ENCODE assay signal across 8 mouse cellular contexts in the genomic region with DNA sequence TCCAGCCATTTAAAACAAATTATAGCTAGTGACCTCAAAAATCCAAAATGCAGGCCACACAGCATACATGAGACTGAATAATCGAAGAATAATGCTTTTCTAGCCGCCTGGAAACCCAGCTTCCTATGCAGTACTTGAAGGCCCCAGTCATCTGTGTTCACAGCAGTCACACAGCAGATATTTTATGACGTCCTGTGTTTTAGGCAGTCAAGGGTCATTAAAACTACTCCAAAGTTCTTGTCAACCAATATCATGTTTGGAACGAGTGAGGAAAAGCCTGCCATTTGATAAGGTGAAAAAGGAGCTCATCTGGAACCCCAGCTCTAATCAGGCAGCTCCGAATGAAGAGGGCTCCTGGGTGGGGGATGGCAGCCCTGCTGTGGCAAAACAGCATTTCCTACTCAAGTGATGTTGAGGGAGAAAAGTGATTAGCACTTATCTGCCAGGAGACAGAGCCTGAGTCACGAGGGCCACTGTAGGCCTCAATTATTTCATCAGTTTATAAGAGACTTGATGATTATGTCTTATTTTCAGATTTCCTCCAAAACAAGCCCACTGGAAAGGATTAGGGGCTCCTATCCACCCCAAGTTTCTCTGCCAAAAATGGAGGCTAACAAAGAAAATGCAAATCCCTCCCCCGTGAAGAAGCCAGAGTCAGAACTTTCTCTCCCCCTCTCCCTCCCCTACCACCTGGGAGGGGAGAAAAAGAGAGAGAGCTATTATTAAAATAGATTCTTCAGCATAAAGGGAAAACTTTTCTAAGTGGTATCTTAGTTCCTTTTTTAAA. TPM values are rescaled to one million over a fixed set of nuclear protein-coding genes. Genes with fewer than 3 reads are reported as not detected.
A peak's percentile ranks its signal among the peaks of the same experiment; 100 is the strongest.
DNase-seq lines count a peak whose midpoint lies in the region; ATAC-seq lines count a peak whose summit lies in the region.

No protein-coding gene starts in this region.

- H3K27me3 ChIP-seq in heart, embryonic 10.5 days (ENCODE audit: insufficient read depth, poor library complexity, severe bottlenecking): no peaks in the 10 kb centered on the region
- 0 out of 2 replicates have a peak, but pooled peaks cover 4% of the 10 kb centered on the region for H3K27me3 ChIP-seq in forebrain, embryonic 12.5 days
- no peaks in the 10 kb centered on the region for H3K27me3 ChIP-seq in liver, embryonic 12.5 days (replicated peaks)

- H3K9ac ChIP-seq in forebrain, embryonic 12.5 days: peak overlapping the region; percentile 48
- peak overlapping the region; percentile 99 for H3K9ac ChIP-seq in liver, embryonic 12.5 days

- peak overlapping the region; percentile 94 for H3K4me3 ChIP-seq in heart, embryonic 10.5 days
- peak overlapping the region; percentile 92 for H3K4me3 ChIP-seq in forebrain, embryonic 12.5 days (replicated peaks)
- H3K4me3 ChIP-seq in liver, embryonic 12.5 days: peak overlapping the region; percentile 100

- H3K4me2 ChIP-seq in forebrain, embryonic 12.5 days: peak overlapping the region; percentile 68
- peak overlapping the region; percentile 98 for H3K4me2 ChIP-seq in liver, embryonic 12.5 days

- peak overlapping the region; percentile 100 for H3K27ac ChIP-seq in heart, embryonic 10.5 days
- H3K27ac ChIP-seq in forebrain, embryonic 12.5 days: peak overlapping the region; percentile 91
- H3K27ac ChIP-seq in liver, embryonic 12.5 days: peak overlapping the region; percentile 96

- no peak for ATAC-seq in forebrain, embryonic 12.5 days (ENCODE audit: low FRiP score)
- peak; percentile 79 for ATAC-seq in liver, embryonic 12.5 days

- peaks cover 50% of the 10 kb centered on the region for H3K4me1 ChIP-seq in heart, embryonic 10.5 days
- H3K4me1 ChIP-seq in forebrain, embryonic 12.5 days: peaks cover 71% of the 10 kb centered on the region
- peaks cover 78% of the 10 kb centered on the region for H3K4me1 ChIP-seq in liver, embryonic 12.5 days

- no peak for DNase-seq in heart, embryonic 10.5 days (ENCODE audit: low spot score)
- DNase-seq in heart, adult 9 months (ENCODE audit: low spot score in 2 of 2): no peak
- peak; percentile 78 for DNase-seq in A20 (ENCODE audit: low read depth, low spot score)
- no peak for DNase-seq in adrenal gland, postnatal 25 days
- DNase-seq in frontal cortex, adult 2 months (ENCODE audit: extremely low spot score in 1 of 2, low spot score in 1 of 2): no peak
- DNase-seq in left cerebral cortex, adult 9 months (ENCODE audit: low spot score in 2 of 2): no peak

- H3K9me3 ChIP-seq in heart, embryonic 10.5 days: no peaks in the 10 kb centered on the region
- no peaks in the 10 kb centered on the region for H3K9me3 ChIP-seq in forebrain, embryonic 12.5 days
- H3K9me3 ChIP-seq in liver, embryonic 12.5 days (replicated peaks): no peaks in the 10 kb centered on the region

- 12% methylated on average over 7 of the region's 7 CpGs for WGBS in heart, embryonic 10.5 days
- 17% methylated on average over 7 of the region's 7 CpGs for WGBS in forebrain, embryonic 12.5 days
- WGBS in liver, embryonic 12.5 days (ENCODE audit: insufficient replicate concordance): 8% methylated on average over 7 of the region's 7 CpGs

- peaks cover 5% of the 10 kb centered on the region for H3K36me3 ChIP-seq in heart, embryonic 10.5 days
- H3K36me3 ChIP-seq in forebrain, embryonic 12.5 days (replicated peaks): no peaks in the 10 kb centered on the region
- H3K36me3 ChIP-seq in liver, embryonic 12.5 days: peaks cover 11% of the 10 kb centered on the region; the same call in 1 of the 2 replicates

RNA-seq across cellular contexts. Expression of a gene that starts 19.2 kb away (rescaled TPM):
- polyA plus RNA-seq in heart, embryonic 10.5 days (2016; fragmentation: Nextera tagmentation; extraction: Ambion mirVana): 3.2 and 3.7 TPM in 2 replicates
- polyA plus RNA-seq in forebrain, embryonic 12.5 days (2016; fragmentation: Nextera tagmentation; extraction: Ambion mirVana): 3.6 and 4.5 TPM in 2 replicates
- 3.8 and 4.5 TPM in 2 replicates for polyA plus RNA-seq in liver, embryonic 12.5 days (2016; fragmentation: Nextera tagmentation; extraction: Ambion mirVana)
- 27.3 and 32.8 TPM in 2 replicates for total RNA-seq in adrenal gland, postnatal 25 days (2021)
- polyA plus RNA-seq in frontal cortex, adult 2 months (2012; rRNA removed): 1.8 and 2.4 TPM in 2 replicates
